Mouse (Mus musculus) kidney, postnatal 36 days (tissue): ENCODE measurements around the gene Lrrc4c.

Source experiments
- DNase-seq, 2 experiments: peaks; one replicate each; pipeline ENCODE4 v3.0.0; 2021 to 2022; ENCODE audit warnings: mixed read lengths in 2 of 2

Gene Lrrc4c

GRCm38 (mm10) chr2:97641661-97642060 is 1323.7 kb downstream of the Lrrc4c start:
- DNase-seq: no peak

- DNase-seq: no peak
Measured at GRCm38 (mm10) chr2:97652711-97653110, 1334.7 kb downstream of the Lrrc4c start.
